Mouse (Mus musculus) embryonic fibroblast, embryonic 13.5 days (primary cell): ENCODE measurements around the gene Fam57b. TPM values are rescaled to one million over a fixed set of nuclear protein-coding genes. Genes with fewer than 3 reads are reported as not detected.

Experiments
- H3K27ac ChIP-seq: 2 replicates; pipeline ENCODE4 v1.5.1; 2012; ENCODE audit warnings: low read length, control low read depth, inconsistent platforms; ENCODE audit not compliant: insufficient read depth
- H3K4me1 ChIP-seq: 2 replicates; pipeline ENCODE4 v1.6.1; 2011; ENCODE audit warnings: low read length; ENCODE audit not compliant: control insufficient read depth, insufficient read depth
- H3K4me3 ChIP-seq: 2 replicates; pipeline ENCODE4 v1.5.1; 2011; ENCODE audit warnings: mild to moderate bottlenecking, control low read depth, low read length; ENCODE audit not compliant: insufficient read depth
- CTCF ChIP-seq: IDR thresholded peaks from 2 replicates; pipeline ENCODE4 v1.5.1; 2011; ENCODE audit warnings: mild to moderate bottlenecking, control low read depth, low read length, moderate library complexity, borderline replicate concordance; ENCODE audit not compliant: insufficient read depth
- POLR2A ChIP-seq: IDR thresholded peaks from 2 replicates; pipeline ENCODE4 v1.6.1; 2011; ENCODE audit warnings: low read depth, mild to moderate bottlenecking, control low read depth, low read length, moderate library complexity
- polyA plus RNA-seq: library from polyadenylated mRNA; stranded (reverse); fragments of >200 nt; gene quantifications from 2 replicates; pipeline ENCODE4 v1.2.4, GENCODE M21; 2011; ENCODE audit warnings: low read depth; ENCODE audit not compliant: missing spikeins, insufficient read length

The Fam57b gene
- polyA plus RNA-seq, 1 experiment, result 1.2 TPM

GRCm38 (mm10) chr7:126807405-126807804 is 9.9 kb downstream of the Fam57b start:
- no peaks in the 10 kb centered on the region for H3K4me1 ChIP-seq
- H3K4me3 ChIP-seq, result no peak overlapping the region
- TF ChIP-seq CTCF (no peak), POLR2A (no peak)
- peak overlapping the region; percentile 6; the same call in 1 of the 2 replicates for H3K27ac ChIP-seq

GRCm38 (mm10) chr7:126808703-126809455 is 11.4 kb downstream of the Fam57b start:
- H3K27ac ChIP-seq, result no peak overlapping the region
- peak overlapping the region; percentile 48 for H3K4me3 ChIP-seq
- no peaks in the 10 kb centered on the region for H3K4me1 ChIP-seq
- TF ChIP-seq POLR2A (peak; percentile 62), CTCF (no peak)

- H3K4me1 ChIP-seq, result no peaks in the 10 kb centered on the region
- H3K4me3 ChIP-seq, result no peak overlapping the region
- no peak overlapping the region for H3K27ac ChIP-seq
- no peak for TF ChIP-seq POLR2A
- TF ChIP-seq CTCF, result no peak
Measured at GRCm38 (mm10) chr7:126809723-126810369, 12.4 kb downstream of the Fam57b start.

- Histone ChIP-seq H3K4me3 (no peak overlapping the region), H3K27ac (no peak overlapping the region), H3K4me1 (no peaks in the 10 kb centered on the region)
- TF ChIP-seq CTCF (no peak), POLR2A (no peak)
Measured at GRCm38 (mm10) chr7:126815726-126816222, 18.3 kb downstream of the Fam57b start.

- Histone ChIP-seq H3K4me3 (no peak overlapping the region), H3K27ac (no peak overlapping the region), H3K4me1 (no peaks in the 10 kb centered on the region)
- no peak for TF ChIP-seq POLR2A
- TF ChIP-seq CTCF, result no peak
Measured at GRCm38 (mm10) chr7:126816494-126816893, 19.0 kb downstream of the Fam57b start.

- H3K27ac ChIP-seq, result no peak overlapping the region
- no peaks in the 10 kb centered on the region for H3K4me1 ChIP-seq
- TF ChIP-seq CTCF, result no peak
- no peak for TF ChIP-seq POLR2A
- no peak overlapping the region for H3K4me3 ChIP-seq
Measured at GRCm38 (mm10) chr7:126817595-126817994, 20.1 kb downstream of the Fam57b start.

GRCm38 (mm10) chr7:126818818-126819217 is 21.4 kb downstream of the Fam57b start:
- H3K4me3 ChIP-seq, result no peak overlapping the region
- TF ChIP-seq POLR2A (no peak), CTCF (no peak)
- no peak overlapping the region for H3K27ac ChIP-seq
- no peaks in the 10 kb centered on the region for H3K4me1 ChIP-seq

GRCm38 (mm10) chr7:126821835-126822511 is 24.5 kb downstream of the Fam57b start:
- Histone ChIP-seq H3K27ac (no peak overlapping the region), H3K4me1 (no peaks in the 10 kb centered on the region), H3K4me3 (no peak overlapping the region)
- TF ChIP-seq CTCF (peak; percentile 94), POLR2A (no peak)

GRCm38 (mm10) chr7:126822741-126823140 is 25.3 kb downstream of the Fam57b start:
- Histone ChIP-seq H3K4me3 (no peak overlapping the region), H3K27ac (no peak overlapping the region), H3K4me1 (no peaks in the 10 kb centered on the region)
- no peak for TF ChIP-seq POLR2A
- TF ChIP-seq CTCF, result no peak
